Mouse (Mus musculus) E14TG2a.4 (cell line): ENCODE measurements around the gene Tbr1.

Source experiments
- H3K27me3 ChIP-seq: 2 replicates; pipeline ENCODE4 v1.6.1; 2014; ENCODE audit warnings: low read length, control low read depth; ENCODE audit not compliant: insufficient read depth
- H3K36me3 ChIP-seq: 2 replicates; pipeline ENCODE4 v1.6.1; 2014; ENCODE audit warnings: low read length, control low read depth; ENCODE audit not compliant: insufficient read depth
- H3K4me1 ChIP-seq: replicated peaks from 2 replicates; pipeline ENCODE4 v1.6.1; 2014; ENCODE audit warnings: low read depth, low read length, control low read depth
- H3K4me3 ChIP-seq: replicated peaks from 2 replicates; pipeline ENCODE4 v1.5.1; 2014; ENCODE audit warnings: mild to moderate bottlenecking, low read length
- H3K9me3 ChIP-seq: 2 replicates; pipeline ENCODE4 v1.6.1; 2014; ENCODE audit warnings: low read length, control low read depth
- CTCF ChIP-seq: conservative IDR thresholded peaks from 2 replicates; pipeline ENCODE4 v1.5.1; 2014; ENCODE audit warnings: low read length
- NANOG ChIP-seq: IDR thresholded peaks from 2 replicates; pipeline ENCODE4 v1.6.1; 2014; ENCODE audit warnings: borderline replicate concordance, low read length, mixed read lengths
- POU5F1 ChIP-seq: IDR thresholded peaks from 2 replicates; pipeline ENCODE4 v1.6.1; 2014; ENCODE audit warnings: low read length, borderline replicate concordance

Tbr1 gene

DNA sequence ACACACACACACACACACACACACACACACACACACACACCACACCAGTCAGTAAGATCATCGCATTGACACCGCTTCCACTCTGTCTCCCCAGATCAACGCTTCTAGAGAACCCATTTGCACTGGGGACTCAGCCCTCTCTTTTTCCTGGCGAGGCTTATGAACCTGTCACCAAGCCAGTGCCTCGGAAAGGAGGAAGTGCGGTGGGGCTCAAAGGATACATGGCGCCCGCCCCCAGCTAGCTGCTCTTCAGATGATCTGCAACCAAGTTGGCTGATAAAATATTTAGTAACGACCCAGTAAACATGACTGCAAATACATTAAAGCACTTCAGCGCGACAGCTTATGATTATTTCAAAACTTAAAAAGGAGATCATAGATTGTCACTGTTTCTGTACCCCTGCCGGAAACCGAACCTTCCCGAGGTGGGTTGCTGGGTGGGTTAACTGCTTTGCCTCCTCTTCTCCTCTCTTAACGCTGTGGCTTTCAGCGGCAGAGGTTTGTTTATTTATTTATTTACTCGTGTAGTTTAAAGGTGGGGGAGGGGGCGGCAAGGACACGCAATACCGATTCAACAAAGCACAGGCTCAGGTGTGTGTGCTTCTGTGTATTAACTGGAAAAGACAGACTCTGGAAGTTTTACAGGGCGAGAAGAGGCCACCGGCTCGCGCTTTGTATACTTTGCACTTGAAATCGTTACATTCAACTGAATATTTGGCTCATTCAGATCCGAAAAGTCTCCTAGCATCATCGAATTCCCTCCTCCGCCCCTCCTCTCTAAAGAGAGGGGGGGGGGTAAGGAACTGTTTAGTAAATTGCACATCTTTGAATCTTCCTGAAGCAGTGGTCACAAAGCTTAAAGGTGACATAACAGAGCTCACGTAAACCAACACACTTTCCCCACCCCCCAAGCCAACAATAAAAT lies 975 bp downstream of the Tbr1 start:
- Histone ChIP-seq H3K4me1 (peaks cover 39% of the 10 kb centered on the region), H3K27me3 (peaks cover 61% of the 10 kb centered on the region), H3K4me3 (no peak overlapping the region), H3K9me3 (no peaks in the 10 kb centered on the region), H3K36me3 (peaks cover 11% of the 10 kb centered on the region)
- TF ChIP-seq NANOG: no peak
- no peak for TF ChIP-seq CTCF
- no peak for TF ChIP-seq POU5F1

DNA sequence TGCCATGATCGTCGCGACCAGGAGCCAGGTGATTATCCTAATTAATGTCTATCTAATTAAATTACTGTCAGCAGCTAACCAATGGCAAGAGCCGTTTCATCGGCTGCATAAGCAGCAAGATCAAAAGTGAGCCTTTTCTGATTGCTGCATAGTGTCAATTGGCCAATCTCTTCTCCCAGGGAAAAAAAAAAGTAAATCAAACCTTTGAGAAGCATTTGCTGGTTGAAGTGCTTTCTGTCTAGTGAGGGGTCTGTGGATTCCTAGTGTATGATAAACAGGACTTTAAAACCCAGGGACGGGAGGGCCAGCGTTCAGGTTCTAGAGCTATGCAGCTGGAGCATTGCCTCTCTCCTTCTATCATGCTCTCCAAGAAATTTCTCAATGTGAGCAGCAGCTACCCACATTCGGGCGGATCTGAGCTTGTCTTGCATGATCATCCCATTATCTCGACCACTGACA lies 1.7 kb downstream of the Tbr1 start:
- peaks cover 39% of the 10 kb centered on the region for H3K4me1 ChIP-seq
- peaks cover 11% of the 10 kb centered on the region for H3K36me3 ChIP-seq
- TF ChIP-seq NANOG (no peak), CTCF (no peak), POU5F1 (no peak)
- no peak overlapping the region for H3K4me3 ChIP-seq
- peaks cover 68% of the 10 kb centered on the region for H3K27me3 ChIP-seq
- H3K9me3 ChIP-seq: no peaks in the 10 kb centered on the region

DNA sequence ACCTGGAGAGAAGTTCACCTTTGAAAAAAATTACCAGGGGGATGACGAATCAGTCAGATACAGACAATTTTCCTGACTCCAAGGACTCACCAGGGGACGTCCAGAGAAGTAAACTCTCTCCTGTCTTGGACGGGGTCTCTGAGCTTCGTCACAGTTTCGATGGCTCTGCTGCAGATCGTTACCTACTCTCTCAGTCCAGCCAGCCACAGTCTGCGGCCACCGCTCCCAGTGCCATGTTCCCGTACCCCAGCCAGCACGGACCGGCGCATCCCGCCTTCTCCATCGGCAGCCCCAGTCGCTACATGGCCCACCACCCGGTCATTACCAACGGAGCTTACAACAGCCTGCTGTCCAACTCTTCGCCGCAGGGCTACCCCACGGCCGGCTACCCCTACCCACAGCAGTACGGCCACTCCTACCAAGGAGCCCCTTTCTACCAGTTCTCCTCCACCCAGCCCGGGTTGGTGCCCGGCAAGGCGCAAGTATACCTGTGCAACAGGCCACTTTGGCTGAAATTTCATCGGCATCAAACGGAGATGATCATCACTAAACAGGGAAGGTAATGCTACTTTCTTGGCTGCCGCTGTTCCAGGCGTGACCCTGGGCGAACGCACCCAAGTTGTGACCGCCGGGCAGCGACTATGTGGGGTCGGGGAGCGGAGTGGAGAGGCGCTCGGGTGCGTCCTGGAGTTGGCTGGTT lies 2.3 kb downstream of the Tbr1 start:
- TF ChIP-seq POU5F1 (no peak), CTCF (no peak), NANOG (no peak)
- Histone ChIP-seq H3K9me3 (0 out of 2 replicates have a peak, but pooled peaks cover under 1% of the 10 kb centered on the region), H3K4me3 (peak overlapping the region; percentile 59), H3K27me3 (peaks cover 73% of the 10 kb centered on the region), H3K4me1 (peaks cover 39% of the 10 kb centered on the region), H3K36me3 (peaks cover 9% of the 10 kb centered on the region)

DNA sequence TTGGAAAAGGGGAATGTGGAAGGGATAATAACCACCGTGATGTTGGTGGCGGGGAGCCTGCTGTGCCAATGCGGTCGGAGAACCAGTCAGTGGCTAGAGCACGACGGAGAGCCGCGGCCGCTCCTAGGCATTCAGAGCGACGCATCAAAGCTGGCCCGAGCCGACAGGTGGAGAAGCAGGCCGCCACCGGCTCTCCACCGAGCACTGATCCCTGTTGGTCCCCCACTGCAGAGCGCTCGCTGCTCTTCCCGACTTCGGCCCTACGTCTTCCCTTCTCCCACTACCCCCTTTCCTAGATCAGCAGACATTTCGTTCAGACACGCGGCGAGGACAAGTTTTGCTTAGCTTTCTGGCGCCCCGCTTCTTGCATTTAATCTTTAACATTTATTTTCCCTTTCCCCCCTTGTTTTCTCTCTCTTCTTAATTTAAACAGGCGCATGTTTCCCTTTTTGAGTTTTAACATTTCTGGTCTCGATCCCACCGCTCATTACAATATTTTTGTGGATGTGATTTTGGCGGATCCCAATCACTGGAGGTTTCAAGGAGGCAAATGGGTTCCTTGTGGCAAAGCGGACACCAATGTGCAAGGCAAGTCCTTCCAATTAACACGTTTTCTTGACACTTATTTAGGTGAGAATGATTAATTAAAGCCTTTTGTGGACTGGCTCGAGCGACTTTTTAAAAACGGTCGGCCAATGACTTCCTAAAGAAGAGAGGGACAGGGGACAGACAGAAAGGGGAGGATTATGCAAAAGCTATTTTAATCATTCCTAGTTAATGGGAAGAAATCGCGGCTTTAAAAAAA lies 3.0 kb downstream of the Tbr1 start:
- Histone ChIP-seq H3K36me3 (0 out of 2 replicates have a peak, but pooled peaks cover 4% of the 10 kb centered on the region), H3K9me3 (peaks cover 8% of the 10 kb centered on the region), H3K4me3 (peak overlapping the region; percentile 59), H3K4me1 (peaks cover 39% of the 10 kb centered on the region), H3K27me3 (peaks cover 81% of the 10 kb centered on the region)
- TF ChIP-seq NANOG (no peak), POU5F1 (no peak), CTCF (no peak)

DNA sequence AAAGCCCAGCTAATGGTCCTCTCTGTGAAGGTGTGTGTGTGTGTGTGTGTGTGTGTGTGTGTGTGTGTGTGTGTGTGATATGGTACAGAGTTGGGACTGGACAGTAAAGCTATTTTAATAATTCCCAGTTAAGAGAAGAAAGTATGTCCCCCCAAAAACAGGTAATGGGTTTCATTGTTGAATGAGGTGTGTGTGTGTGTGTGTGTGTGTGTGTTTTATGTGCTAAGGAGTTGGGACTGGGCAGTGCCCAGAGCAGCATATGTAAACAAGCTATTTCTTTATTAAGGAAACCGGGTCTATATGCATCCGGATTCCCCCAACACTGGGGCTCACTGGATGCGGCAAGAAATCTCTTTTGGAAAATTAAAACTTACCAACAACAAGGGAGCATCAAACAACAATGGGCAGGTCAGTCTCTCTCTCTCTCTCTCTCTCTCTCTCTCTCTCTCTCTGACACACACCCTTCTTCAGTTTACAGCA lies 3.7 kb downstream of the Tbr1 start:
- H3K4me3 ChIP-seq: no peak overlapping the region
- peaks cover 87% of the 10 kb centered on the region for H3K27me3 ChIP-seq
- H3K36me3 ChIP-seq: no peaks in the 10 kb centered on the region
- peaks cover 42% of the 10 kb centered on the region for H3K4me1 ChIP-seq
- no peak for TF ChIP-seq CTCF
- TF ChIP-seq NANOG: no peak
- TF ChIP-seq POU5F1: no peak
- H3K9me3 ChIP-seq: peaks cover 14% of the 10 kb centered on the region

DNA sequence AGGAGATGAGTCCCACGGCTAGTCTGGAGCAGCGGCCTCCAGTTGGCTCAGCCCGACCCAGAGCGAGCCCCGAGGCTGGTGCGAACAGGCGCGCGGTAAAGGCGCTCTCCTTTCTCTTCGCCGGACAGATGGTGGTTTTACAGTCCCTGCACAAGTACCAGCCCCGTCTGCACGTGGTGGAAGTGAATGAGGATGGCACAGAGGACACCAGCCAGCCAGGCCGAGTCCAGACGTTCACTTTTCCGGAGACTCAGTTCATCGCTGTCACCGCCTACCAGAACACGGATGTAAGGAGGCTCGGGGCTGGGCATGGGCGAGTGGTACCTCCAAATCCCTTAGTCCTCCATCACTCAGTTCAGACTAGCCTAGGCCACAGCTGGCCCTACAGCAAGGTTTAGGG lies 4.4 kb downstream of the Tbr1 start:
- Histone ChIP-seq H3K9me3 (peaks cover 14% of the 10 kb centered on the region), H3K36me3 (no peaks in the 10 kb centered on the region), H3K4me3 (0 out of 2 replicates have a peak overlapping the region, but pooled peaks have one; percentile 13), H3K4me1 (peaks cover 42% of the 10 kb centered on the region), H3K27me3 (peaks cover 93% of the 10 kb centered on the region)
- no peak for TF ChIP-seq CTCF
- no peak for TF ChIP-seq NANOG
- TF ChIP-seq POU5F1: no peak

DNA sequence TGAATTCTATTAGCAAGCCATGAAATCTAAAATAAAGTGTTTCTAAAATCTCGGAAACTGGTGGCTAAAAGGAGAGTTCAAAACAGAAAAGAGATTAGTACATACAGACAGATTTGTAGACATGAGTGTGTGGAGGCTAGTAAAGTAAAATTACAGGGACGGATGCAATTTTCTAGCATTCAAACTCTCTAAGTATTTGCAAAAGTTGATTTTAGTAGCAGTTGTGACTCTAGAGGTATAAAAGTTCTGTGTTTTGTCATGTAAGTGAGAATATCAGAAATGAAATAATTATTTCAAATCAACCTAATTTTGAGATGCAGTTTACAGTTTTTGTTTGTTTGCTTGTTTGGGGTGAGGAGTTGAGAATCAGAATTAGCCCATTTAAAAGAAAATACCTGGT lies 5.1 kb downstream of the Tbr1 start:
- peaks cover 40% of the 10 kb centered on the region for H3K4me1 ChIP-seq
- peaks cover 93% of the 10 kb centered on the region for H3K27me3 ChIP-seq
- no peak overlapping the region for H3K4me3 ChIP-seq
- H3K36me3 ChIP-seq: no peaks in the 10 kb centered on the region
- H3K9me3 ChIP-seq: peaks cover 14% of the 10 kb centered on the region
- no peak for TF ChIP-seq POU5F1
- TF ChIP-seq CTCF: no peak
- TF ChIP-seq NANOG: no peak

DNA sequence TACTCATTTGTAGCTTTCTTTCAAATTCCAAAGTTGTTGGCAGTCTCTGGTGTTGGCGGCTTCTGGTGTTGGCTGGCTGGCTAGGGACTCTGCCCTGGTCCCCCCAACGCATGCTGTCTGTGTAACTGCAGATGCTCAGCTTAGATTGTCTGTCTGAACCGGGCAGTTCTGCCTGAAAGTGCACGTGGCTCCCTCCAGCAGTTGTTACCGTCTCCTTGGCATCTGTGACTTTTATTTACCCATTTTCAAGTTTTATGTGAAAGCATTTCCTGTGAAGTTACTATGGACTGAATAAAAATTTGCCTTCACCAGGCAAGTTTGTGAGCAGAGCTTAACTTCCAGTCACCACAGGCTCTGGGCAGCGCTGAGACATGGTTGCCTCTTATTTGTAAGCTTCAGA lies 6.0 kb downstream of the Tbr1 start:
- Histone ChIP-seq H3K4me3 (no peak overlapping the region), H3K27me3 (peaks cover 90% of the 10 kb centered on the region), H3K4me1 (peaks cover 30% of the 10 kb centered on the region), H3K36me3 (no peaks in the 10 kb centered on the region), H3K9me3 (peaks cover 14% of the 10 kb centered on the region)
- TF ChIP-seq CTCF: no peak
- no peak for TF ChIP-seq NANOG
- no peak for TF ChIP-seq POU5F1
